Mouse (Mus musculus) adrenal gland, postnatal 4 days (tissue): ENCODE data around the gene Aloxe3. TPM values are rescaled to one million over a fixed set of nuclear protein-coding genes. Genes with fewer than 3 reads are reported as not detected.

Source experiments
- DNase-seq, 2 experiments: peaks; one replicate each; pipeline ENCODE4 v3.0.0; 2021 to 2022; ENCODE audit warnings: low spot score in 2 of 2, mixed read lengths in 2 of 2
- total RNA-seq, 2 experiments: library from RNA; stranded (reverse); gene quantifications; 2 replicates each; pipeline ENCODE4 v1.2.3; 2021

Gene Aloxe3
- total RNA-seq, 2 experiments from 2014 or later, result 0.67 to 0.73 TPM

- no peak for DNase-seq
Measured at GRCm38 (mm10) chr11:69171626-69172025, 45.9 kb downstream of the Aloxe3 start.

GRCm38 (mm10) chr11:69172606-69173005 is 46.9 kb downstream of the Aloxe3 start:
- DNase-seq, result no peak

GRCm38 (mm10) chr11:69174722-69175121 is 49.0 kb downstream of the Aloxe3 start:
- DNase-seq, result no peak

GRCm38 (mm10) chr11:69178525-69178924 is 52.8 kb downstream of the Aloxe3 start:
- DNase-seq, result no peak

GRCm38 (mm10) chr11:69179512-69179911 is 53.8 kb downstream of the Aloxe3 start:
- DNase-seq, result no peak

GRCm38 (mm10) chr11:69180120-69180519 is 54.4 kb downstream of the Aloxe3 start:
- DNase-seq, result no peak

GRCm38 (mm10) chr11:69185031-69185430 is 59.3 kb downstream of the Aloxe3 start:
- no peak for DNase-seq

GRCm38 (mm10) chr11:69185936-69186335 is 60.2 kb downstream of the Aloxe3 start:
- no peak for DNase-seq

GRCm38 (mm10) chr11:69192840-69193239 is 67.1 kb downstream of the Aloxe3 start:
- DNase-seq, result no peak

GRCm38 (mm10) chr11:69196766-69197165 is 71.1 kb downstream of the Aloxe3 start:
- no peak for DNase-seq

- no peak for DNase-seq
Measured at GRCm38 (mm10) chr11:69197194-69197593, 71.5 kb downstream of the Aloxe3 start.

- DNase-seq, result no peak
Measured at GRCm38 (mm10) chr11:69197743-69198142, 72.0 kb downstream of the Aloxe3 start, which contains the start of gene Alox8. Alox8 (minus strand) TSS chr11:69197843.

Other genes starting within 250 kb of the Aloxe3 start
- under 1 TPM; 0.17 to 0.20 TPM for gene Rnf222, start 237.3 kb upstream of the Aloxe3 start, total RNA-seq
- 1,000 to 10,000 TPM; 1,502 to 1,552 TPM for gene Rpl26, start 224.3 kb upstream of the Aloxe3 start, total RNA-seq
- 1 to 10 TPM; 1.5 TPM for gene Odf4, start 198.8 kb upstream of the Aloxe3 start, total RNA-seq
- 10 to 100 TPM; 28.6 to 29.5 TPM for gene Arhgef15, start 168.4 kb upstream of the Aloxe3 start, total RNA-seq
- 1 to 10 TPM; 5.8 to 5.9 TPM for gene Slc25a35, start 157.8 kb upstream of the Aloxe3 start, total RNA-seq
- 10 to 100 TPM; 19.4 to 20.1 TPM for gene Rangrf, start 150.7 kb upstream of the Aloxe3 start, total RNA-seq
- gene Pfas, start 117.4 kb upstream of the Aloxe3 start, total RNA-seq, result 10 to 100 TPM; 37.5 to 42.3 TPM
- gene Ctc1, start 110.0 kb upstream of the Aloxe3 start, total RNA-seq, result 10 to 100 TPM; 50.2 to 51.3 TPM
- gene Aurkb, start 80.2 kb upstream of the Aloxe3 start, total RNA-seq, result 10 to 100 TPM; 41.5 to 41.7 TPM
- 10 to 100 TPM; 24.3 to 26.0 TPM for gene Borcs6, start 66.2 kb upstream of the Aloxe3 start, total RNA-seq
- gene Tmem107, start 55.1 kb upstream of the Aloxe3 start, total RNA-seq, result 10 to 100 TPM; 20.6 TPM
- gene Vamp2, start 37.4 kb upstream of the Aloxe3 start, total RNA-seq, result 100 to 1,000 TPM; 208 to 226 TPM
- 100 to 1,000 TPM in 1 of 2 experiments, 10 to 100 TPM in 1; 99.4 to 130 TPM for gene Per1, start 30.7 kb upstream of the Aloxe3 start, total RNA-seq
- under 1 TPM; 0.51 to 0.59 TPM for gene Hes7, start 5.5 kb upstream of the Aloxe3 start, total RNA-seq
- gene 9130213A22Rik, start 3.3 kb upstream of the Aloxe3 start, total RNA-seq, result 1 to 10 TPM; 1.3 to 1.4 TPM
- not detected for gene Alox12b, start 31.1 kb downstream of the Aloxe3 start, total RNA-seq
- under 1 TPM in 1 of 2 experiments, not detected in 1; 0.08 TPM for gene Alox8, start 71.9 kb downstream of the Aloxe3 start, total RNA-seq
- gene Gucy2e, start 111.1 kb downstream of the Aloxe3 start, total RNA-seq, result not detected
- 10 to 100 TPM; 17.4 to 17.8 TPM for gene Cntrob, start 197.9 kb downstream of the Aloxe3 start, total RNA-seq
- 10 to 100 TPM; 80.3 to 82.5 TPM for gene Trappc1, start 198.1 kb downstream of the Aloxe3 start, total RNA-seq
- gene Kcnab3, start 200.4 kb downstream of the Aloxe3 start, total RNA-seq, result 10 to 100 TPM in 1 of 2 experiments, 1 to 10 TPM in 1; 9.7 to 10.4 TPM
- 10 to 100 TPM in 1 of 2 experiments, 1 to 10 TPM in 1; 9.4 to 10.6 TPM for gene Rnf227, start 214.6 kb downstream of the Aloxe3 start, total RNA-seq
- gene Chd3, start 243.5 kb downstream of the Aloxe3 start, total RNA-seq, result 100 to 1,000 TPM; 164 to 190 TPM